Mouse (Mus musculus): ENCODE results near the gene 1700088E04Rik.

The 1700088E04Rik gene

GRCm38 (mm10) chr15:79140866-79141565 is at the start of gene 1700088E04Rik, which contains the start of gene Polr2f:
TSS of gene 1700088E04Rik (minus strand) at chr15:79141253.
TSS of gene Polr2f (plus strand) at chr15:79141009.
- DNase-seq: peak; percentile 94

GRCm38 (mm10) chr15:79187819-79188218 is 46.8 kb upstream of the 1700088E04Rik start:
- DNase-seq: no peak

GRCm38 (mm10) chr15:79185213-79185612 is 44.2 kb upstream of the 1700088E04Rik start:
- no peak for DNase-seq

GRCm38 (mm10) chr15:79176905-79177304 is 35.9 kb upstream of the 1700088E04Rik start:
- no peak for DNase-seq

- DNase-seq: peak; percentile 77
Observed at GRCm38 (mm10) chr15:79166712-79167111, 25.7 kb upstream of the 1700088E04Rik start.

GRCm38 (mm10) chr15:79165140-79165539 is 24.1 kb upstream of the 1700088E04Rik start, which contains the start of gene Sox10:
TSS of gene Sox10 (minus strand) at chr15:79165240.
- DNase-seq: no peak

- DNase-seq: no peak
Observed at GRCm38 (mm10) chr15:79164251-79164650, 23.2 kb upstream of the 1700088E04Rik start.

GRCm38 (mm10) chr15:79162822-79163221 is 21.8 kb upstream of the 1700088E04Rik start:
- no peak for DNase-seq

- no peak for DNase-seq
Observed at GRCm38 (mm10) chr15:79162301-79162700, 21.2 kb upstream of the 1700088E04Rik start.

GRCm38 (mm10) chr15:79155572-79155971 is 14.5 kb upstream of the 1700088E04Rik start:
- DNase-seq: no peak

- no peak for DNase-seq
Observed at GRCm38 (mm10) chr15:79152709-79153108, 11.7 kb upstream of the 1700088E04Rik start.

- DNase-seq: no peak
Observed at GRCm38 (mm10) chr15:79151881-79152280, 10.8 kb upstream of the 1700088E04Rik start.

GRCm38 (mm10) chr15:79148533-79148932 is 7.5 kb upstream of the 1700088E04Rik start:
- peak; percentile 70 for DNase-seq

- no peak for DNase-seq
Observed at GRCm38 (mm10) chr15:79145522-79145921, 4.5 kb upstream of the 1700088E04Rik start.

GRCm38 (mm10) chr15:79144021-79144420 is 3.0 kb upstream of the 1700088E04Rik start:
- no peak for DNase-seq

- no peak for DNase-seq
Observed at GRCm38 (mm10) chr15:79143316-79143715, 2.3 kb upstream of the 1700088E04Rik start.

GRCm38 (mm10) chr15:79141566-79141917 is 489 bp upstream of the 1700088E04Rik start:
- DNase-seq: no peak

- DNase-seq: no peak
Observed at GRCm38 (mm10) chr15:79139640-79140039, 1.4 kb downstream of the 1700088E04Rik start.

- no peak for DNase-seq
Observed at GRCm38 (mm10) chr15:79135783-79136575, 5.1 kb downstream of the 1700088E04Rik start.

GRCm38 (mm10) chr15:79135332-79135731 is 5.7 kb downstream of the 1700088E04Rik start:
- no peak for DNase-seq

GRCm38 (mm10) chr15:79134496-79135270 is 6.4 kb downstream of the 1700088E04Rik start:
- no peak for DNase-seq

GRCm38 (mm10) chr15:79133191-79133661 is 7.8 kb downstream of the 1700088E04Rik start:
- no peak for DNase-seq

GRCm38 (mm10) chr15:79131442-79131841 is 9.6 kb downstream of the 1700088E04Rik start:
- DNase-seq: no peak
